Mouse (Mus musculus): ENCODE results near the gene Sestd1. TPM values are rescaled to one million over a fixed set of nuclear protein-coding genes. Genes with fewer than 3 reads are reported as not detected.

Sestd1 gene
- polyA plus RNA-seq, 1 experiment, result not detected

DNA sequence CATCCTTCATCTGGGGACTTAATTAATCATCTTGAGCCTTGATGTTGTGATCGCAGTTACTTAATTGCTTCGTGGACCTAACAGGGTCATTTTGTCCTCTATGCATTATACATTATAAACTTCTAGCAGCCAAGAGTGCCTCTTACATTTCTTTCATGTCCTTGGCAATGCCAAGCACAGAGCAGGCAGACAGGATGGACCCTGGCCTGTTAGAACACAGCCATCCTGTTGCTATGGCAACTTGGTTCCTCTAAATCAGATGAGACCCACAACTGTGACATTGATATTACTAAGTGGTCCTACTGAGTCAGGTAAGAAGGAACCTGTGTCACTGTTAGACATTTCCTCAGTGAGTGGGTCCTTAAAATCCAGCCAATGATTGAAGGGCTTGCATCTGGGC, 130.8 kb downstream of the Sestd1 start:
- TF ChIP-seq GATA1 (IDR thresholded peaks at IDR 0.05; ENCODE audit: low read length), result no peak

- no peak for TF ChIP-seq GATA1 (IDR thresholded peaks at IDR 0.05; ENCODE audit: low read length)
Measured at GRCm38 (mm10) chr2:77148215-77148614, 132.2 kb downstream of the Sestd1 start.

DNA sequence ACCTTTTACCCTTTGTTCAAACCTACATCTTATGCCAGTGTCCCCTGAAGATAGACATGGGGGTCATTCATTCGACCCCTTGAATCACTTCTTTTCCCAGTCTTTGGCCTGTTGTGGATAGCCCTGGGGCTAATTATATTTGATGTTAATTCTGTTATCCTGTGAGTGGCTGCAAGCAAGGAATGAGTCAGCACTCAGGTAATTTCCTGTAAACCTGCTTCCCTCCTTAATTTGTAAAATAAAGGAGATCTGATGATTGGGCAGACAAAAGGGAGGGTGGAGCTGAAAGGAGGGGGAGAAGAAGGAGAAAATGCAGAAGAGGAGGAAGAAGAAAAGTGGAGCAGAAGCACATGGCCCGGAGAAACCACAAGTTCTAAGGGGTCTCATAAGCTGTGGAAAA, 133.4 kb downstream of the Sestd1 start:
- TF ChIP-seq GATA1 (IDR thresholded peaks at IDR 0.05; ENCODE audit: low read length), result no peak

DNA sequence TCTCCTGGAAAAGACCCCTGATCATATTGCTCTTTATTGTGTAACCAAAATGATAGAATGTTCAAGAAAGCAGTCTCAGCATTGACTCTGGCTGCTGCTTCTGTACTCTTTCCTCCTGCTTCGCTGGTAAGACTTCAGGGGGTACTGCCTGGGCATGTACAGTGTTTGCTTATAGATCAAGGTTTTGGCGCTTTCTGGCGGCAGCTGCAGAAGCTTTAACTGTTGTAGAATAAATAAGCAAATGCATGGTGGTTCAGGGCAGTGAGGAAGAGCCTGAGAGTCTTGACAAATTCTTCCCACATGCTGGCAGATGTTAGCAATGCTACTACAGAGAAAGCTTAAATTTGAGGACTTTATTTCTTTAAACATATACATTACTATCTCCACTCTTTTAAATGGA, 134.1 kb downstream of the Sestd1 start:
- TF ChIP-seq GATA1 (IDR thresholded peaks at IDR 0.05; ENCODE audit: low read length), result no peak

GRCm38 (mm10) chr2:77143536-77143935, 136.9 kb downstream of the Sestd1 start:
- no peak for TF ChIP-seq GATA1 (IDR thresholded peaks at IDR 0.05; ENCODE audit: low read length)

GRCm38 (mm10) chr2:77138879-77139278, 141.5 kb downstream of the Sestd1 start:
- TF ChIP-seq GATA1 (IDR thresholded peaks at IDR 0.05; ENCODE audit: low read length), result no peak

DNA sequence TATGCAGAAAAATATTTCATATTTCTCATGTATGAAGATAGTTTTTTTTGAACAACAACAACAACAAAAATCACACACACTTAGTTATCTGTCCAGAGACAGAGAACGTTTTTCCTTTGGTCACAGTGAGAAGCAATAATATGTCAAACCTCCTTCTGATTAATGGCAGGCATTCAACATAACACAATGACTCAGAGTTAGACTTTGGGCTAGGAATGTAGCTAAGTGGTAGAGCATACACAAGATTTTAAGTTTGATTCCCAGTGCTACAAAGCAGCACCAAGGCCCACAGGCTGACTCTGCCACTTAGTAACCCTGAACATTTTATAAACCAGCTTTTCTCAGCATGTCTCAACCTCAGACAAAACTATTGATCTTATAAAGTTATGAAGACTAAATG, 145.5 kb downstream of the Sestd1 start:
- no peak for TF ChIP-seq GATA1 (IDR thresholded peaks at IDR 0.05; ENCODE audit: low read length)

DNA sequence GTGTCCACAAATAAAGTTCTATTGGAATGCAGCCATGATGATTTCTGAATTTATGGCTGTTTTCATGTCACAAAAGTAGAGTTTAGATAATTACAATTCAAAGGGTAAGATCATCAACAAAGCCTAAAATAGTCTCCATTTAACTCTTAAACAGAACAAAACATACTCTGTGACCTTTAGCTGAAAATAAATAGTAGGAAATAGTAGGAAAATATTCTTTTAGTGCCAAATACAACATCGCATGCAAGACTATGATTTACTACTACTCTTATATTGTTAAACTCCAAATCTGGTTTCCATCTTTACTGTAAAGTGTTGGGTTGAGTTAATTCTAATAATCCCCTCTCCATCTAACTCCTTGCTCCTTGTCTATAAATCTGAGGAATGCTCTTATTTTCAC, 147.0 kb downstream of the Sestd1 start:
- TF ChIP-seq GATA1 (IDR thresholded peaks at IDR 0.05; ENCODE audit: low read length), result no peak

Other genes starting within 250 kb of the Sestd1 start
- gene Ccdc141, start 110.0 kb downstream of the Sestd1 start, polyA plus RNA-seq (2012), result not detected in 2 replicates

Data from G1E-ER4 (cell line).